Mouse (Mus musculus) heart, adult 8-10 months (tissue): ENCODE measurements around the gene Ltbp3. TPM values are rescaled to one million over a fixed set of nuclear protein-coding genes. Genes with fewer than 3 reads are reported as not detected.

Experiments
- DNase-seq: peaks from one replicate; pipeline ENCODE4 v3.0.0; 2022; ENCODE audit warnings: low spot score
- total RNA-seq, 4 experiments: library from RNA; stranded (reverse); gene quantifications; 2 replicates each; pipeline ENCODE4 v1.2.4; 2022

Ltbp3 gene
- total RNA-seq, 4 experiments from 2014 or later, result 28.2 to 33.1 (median 31.7) TPM

- DNase-seq, result no peak
Measured at GRCm38 (mm10) chr19:5723934-5724548, 16.7 kb upstream of the Ltbp3 start.

GRCm38 (mm10) chr19:5724549-5724941 lies 16.2 kb upstream of the Ltbp3 start:
- peak; percentile 90 for DNase-seq

GRCm38 (mm10) chr19:5725029-5725707 lies 15.5 kb upstream of the Ltbp3 start:
- peak; percentile 82 for DNase-seq

GRCm38 (mm10) chr19:5725767-5726515 lies 14.8 kb upstream of the Ltbp3 start, which contains the start of gene Ehbp1l1:
Gene Ehbp1l1 (minus strand): TSS chr19:5726317.
- DNase-seq, result peak; percentile 76

GRCm38 (mm10) chr19:5726961-5727578 lies 13.6 kb upstream of the Ltbp3 start:
- DNase-seq, result no peak

GRCm38 (mm10) chr19:5727701-5728100 lies 13.0 kb upstream of the Ltbp3 start:
- DNase-seq, result peak; percentile 93

- DNase-seq, result no peak
Measured at GRCm38 (mm10) chr19:5728631-5729443, 11.9 kb upstream of the Ltbp3 start.

GRCm38 (mm10) chr19:5729444-5729815 lies 11.3 kb upstream of the Ltbp3 start, which contains the start of gene Fam89b:
Gene Fam89b (minus strand): TSS chr19:5729653.
- peak; percentile 93 for DNase-seq

- DNase-seq, result no peak
Measured at GRCm38 (mm10) chr19:5730314-5731186, 10.2 kb upstream of the Ltbp3 start.

GRCm38 (mm10) chr19:5731264-5731978 lies 9.3 kb upstream of the Ltbp3 start:
- DNase-seq, result peak; percentile 92

- DNase-seq, result no peak
Measured at GRCm38 (mm10) chr19:5734325-5734724, 6.4 kb upstream of the Ltbp3 start.

- no peak for DNase-seq
Measured at GRCm38 (mm10) chr19:5739446-5739845, 1.3 kb upstream of the Ltbp3 start.

- DNase-seq, result peak; percentile 73
Measured at GRCm38 (mm10) chr19:5741641-5742240, 1.0 kb downstream of the Ltbp3 start.

- no peak for DNase-seq
Measured at GRCm38 (mm10) chr19:5742241-5742641, 1.5 kb downstream of the Ltbp3 start.

GRCm38 (mm10) chr19:5743576-5743975 lies 2.9 kb downstream of the Ltbp3 start:
- no peak for DNase-seq

- DNase-seq, result no peak
Measured at GRCm38 (mm10) chr19:5745756-5746710, 5.3 kb downstream of the Ltbp3 start.

- no peak for DNase-seq
Measured at GRCm38 (mm10) chr19:5746907-5747363, 6.2 kb downstream of the Ltbp3 start.

- DNase-seq, result no peak
Measured at GRCm38 (mm10) chr19:5749476-5749875, 8.8 kb downstream of the Ltbp3 start.
